Mouse (Mus musculus): Measurements from ENCODE around the gene Gpi1.

Gene Gpi1

GRCm38 (mm10) chr7:34230116-34230515 is at the start of gene Gpi1:
Gene Gpi1 (minus strand): TSS chr7:34230336.
- DNase-seq: peak; percentile 82

DNA sequence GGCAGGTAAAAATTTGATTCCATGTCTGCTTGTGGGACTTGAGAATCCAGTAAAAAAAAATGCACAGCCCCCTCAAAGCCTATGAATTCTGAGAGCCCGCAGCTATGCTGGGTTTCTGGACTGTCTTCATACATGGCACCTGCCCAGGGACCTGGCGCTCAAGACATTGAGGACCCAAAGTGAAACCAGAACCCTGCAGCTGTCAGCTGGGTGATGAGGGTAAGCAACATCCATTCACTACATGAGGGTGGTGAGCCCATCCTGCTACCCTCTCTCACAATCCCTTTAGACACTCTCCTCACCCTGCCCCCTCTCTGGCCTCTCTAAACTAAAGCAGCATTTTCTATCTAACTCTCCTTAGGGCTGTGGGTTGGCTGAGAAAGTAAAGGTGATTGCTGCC is 47.5 kb upstream of the Gpi1 start:
- DNase-seq: no peak

- no peak for DNase-seq
Measured at GRCm38 (mm10) chr7:34276066-34276465, 45.9 kb upstream of the Gpi1 start.

GRCm38 (mm10) chr7:34272465-34272864 is 42.3 kb upstream of the Gpi1 start:
- no peak for DNase-seq

DNA sequence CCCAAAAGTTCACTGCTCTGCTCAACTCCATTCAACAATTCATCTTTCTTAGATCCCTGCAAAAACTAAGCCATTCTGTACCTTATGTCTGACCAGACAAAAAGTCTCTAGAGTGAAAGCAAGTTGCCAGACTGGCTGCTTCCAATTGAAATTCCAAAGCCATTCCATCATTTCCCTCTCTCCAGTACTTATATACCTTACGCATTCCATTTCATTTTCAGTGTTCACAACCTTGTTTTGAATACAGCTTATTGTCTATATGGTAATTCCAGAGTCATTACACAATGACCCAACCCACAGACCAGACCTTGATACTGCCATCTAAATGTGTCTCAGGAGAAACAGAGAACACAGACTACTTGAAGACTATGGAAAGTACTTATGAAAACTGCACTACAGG is 38.3 kb upstream of the Gpi1 start:
- no peak for DNase-seq

- no peak for DNase-seq
Measured at GRCm38 (mm10) chr7:34266421-34266820, 36.3 kb upstream of the Gpi1 start.

DNA sequence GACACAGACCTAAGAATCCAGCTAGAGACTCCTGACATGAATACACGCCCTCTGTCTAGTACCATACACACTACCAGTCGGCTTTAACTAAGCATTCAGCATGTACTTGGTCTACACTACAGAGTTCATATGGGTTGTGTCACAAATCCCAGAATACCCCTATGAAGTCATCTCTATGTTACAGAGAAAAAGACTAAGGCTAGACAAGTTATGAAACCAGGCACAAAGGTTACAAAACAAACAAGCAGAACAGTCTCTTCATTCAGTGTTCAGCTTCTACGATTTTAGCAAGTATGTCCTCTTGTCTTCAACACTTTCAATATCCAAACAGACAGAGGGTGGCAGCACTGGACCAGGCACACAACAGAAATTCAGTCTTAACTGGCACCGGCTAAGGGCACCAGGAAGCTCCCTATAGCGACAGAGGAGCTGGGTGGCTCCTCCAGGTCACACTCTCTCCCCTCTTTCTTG is 35.8 kb upstream of the Gpi1 start:
- DNase-seq: peak; percentile 80

- no peak for DNase-seq
Measured at GRCm38 (mm10) chr7:34263437-34263836, 33.3 kb upstream of the Gpi1 start.

GRCm38 (mm10) chr7:34258407-34258806 is 28.3 kb upstream of the Gpi1 start:
- DNase-seq: no peak

DNA sequence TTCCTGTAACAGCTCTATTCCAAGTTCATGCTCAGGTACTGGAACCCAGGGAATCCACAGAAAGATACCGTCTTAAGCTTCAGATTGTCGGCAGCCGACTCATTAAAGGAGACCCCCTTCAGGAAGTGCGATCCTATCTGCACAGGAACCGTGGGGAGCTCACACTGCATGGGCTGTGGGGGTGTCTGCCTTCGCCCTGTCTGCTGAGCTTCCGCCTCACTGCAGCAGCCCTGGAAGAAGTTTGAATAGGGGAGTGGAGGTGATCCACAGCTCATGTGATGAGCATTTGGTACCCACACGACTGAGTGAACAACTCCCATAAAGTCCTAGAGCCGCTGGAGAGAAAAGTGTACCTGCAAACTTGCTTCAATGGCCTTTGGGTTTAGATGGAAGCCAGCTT is 27.1 kb upstream of the Gpi1 start:
- no peak for DNase-seq

DNA sequence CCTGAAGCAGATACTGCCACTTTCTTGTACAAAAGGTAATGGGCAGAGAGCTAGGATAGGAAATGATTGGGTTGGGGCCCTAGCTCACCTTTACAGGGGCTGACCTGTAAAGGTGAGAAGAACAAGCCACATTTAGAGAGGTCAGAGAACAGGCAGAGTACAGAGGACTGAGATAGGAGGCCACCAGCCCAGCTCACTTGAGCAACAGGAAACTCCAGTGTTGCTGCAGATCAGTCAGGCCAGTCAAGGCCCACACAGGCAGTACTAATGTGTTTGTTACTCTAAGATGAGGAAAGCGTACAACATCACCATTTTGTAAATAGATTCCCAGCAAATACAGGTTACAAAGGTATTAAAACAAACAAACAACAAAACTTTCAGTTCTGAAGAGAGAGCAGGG is 25.8 kb upstream of the Gpi1 start:
- no peak for DNase-seq

DNA sequence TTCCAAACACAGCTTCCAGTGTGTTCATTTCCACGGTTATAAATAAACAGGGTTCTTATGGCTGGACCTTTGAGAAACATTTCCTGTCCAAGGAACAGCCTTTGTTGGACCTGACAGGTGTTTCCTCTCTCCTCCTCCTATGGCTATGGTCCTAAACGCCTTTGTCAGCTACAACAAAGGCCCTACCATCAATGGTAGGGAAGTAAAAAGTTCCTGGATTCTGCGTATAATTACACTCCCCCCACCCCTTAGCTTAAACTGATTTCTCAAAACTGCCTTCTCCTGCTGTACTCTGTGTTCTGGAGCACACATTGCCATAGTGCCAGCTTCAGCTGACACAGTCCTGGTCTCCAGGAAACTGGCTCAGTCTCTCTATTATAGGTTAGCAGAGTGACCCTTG is 25.0 kb upstream of the Gpi1 start:
- DNase-seq: no peak

DNA sequence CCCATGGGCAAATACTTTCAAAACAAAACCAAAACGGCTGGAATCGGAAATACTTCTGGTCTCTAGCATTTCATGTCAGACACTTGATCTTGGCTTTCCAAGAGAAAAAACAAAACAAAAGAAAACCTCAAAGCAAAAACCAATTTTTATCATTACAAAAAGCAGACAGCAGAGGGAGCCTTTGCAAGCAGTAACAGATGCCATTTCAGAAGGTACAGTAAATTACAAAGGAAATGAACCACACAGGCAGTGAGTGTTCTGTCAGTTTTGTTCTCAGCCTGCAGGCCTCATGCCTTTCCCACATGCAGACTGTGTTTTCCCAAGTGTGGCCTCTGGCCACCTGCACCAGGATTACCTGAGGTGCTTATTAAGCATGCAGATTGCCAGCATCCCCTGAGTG is 21.9 kb upstream of the Gpi1 start:
- DNase-seq: no peak

DNA sequence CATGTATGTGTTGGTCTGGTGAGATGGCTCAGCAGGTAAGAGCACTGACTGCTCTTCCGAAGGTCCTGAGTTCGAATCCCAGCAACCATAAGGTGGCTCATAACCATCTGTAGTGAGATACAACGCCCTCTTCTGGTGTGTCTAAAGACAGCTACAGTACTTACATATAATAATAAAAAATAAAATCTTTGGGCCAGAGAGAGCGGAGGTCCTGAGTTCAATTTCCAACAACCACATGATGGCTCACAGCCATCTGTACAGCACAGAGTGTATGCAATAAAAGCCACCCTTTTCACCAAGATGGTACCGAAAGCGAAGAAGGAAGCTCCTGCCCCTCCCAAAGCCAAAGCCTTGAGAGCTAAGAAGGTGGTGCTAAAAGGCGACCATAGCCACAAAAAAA is 20.6 kb upstream of the Gpi1 start, which contains the start of gene Gm6096:
TSS of gene Gm6096 (plus strand) at position 301 of the 400 bp plus-strand sequence.
- DNase-seq: no peak

DNA sequence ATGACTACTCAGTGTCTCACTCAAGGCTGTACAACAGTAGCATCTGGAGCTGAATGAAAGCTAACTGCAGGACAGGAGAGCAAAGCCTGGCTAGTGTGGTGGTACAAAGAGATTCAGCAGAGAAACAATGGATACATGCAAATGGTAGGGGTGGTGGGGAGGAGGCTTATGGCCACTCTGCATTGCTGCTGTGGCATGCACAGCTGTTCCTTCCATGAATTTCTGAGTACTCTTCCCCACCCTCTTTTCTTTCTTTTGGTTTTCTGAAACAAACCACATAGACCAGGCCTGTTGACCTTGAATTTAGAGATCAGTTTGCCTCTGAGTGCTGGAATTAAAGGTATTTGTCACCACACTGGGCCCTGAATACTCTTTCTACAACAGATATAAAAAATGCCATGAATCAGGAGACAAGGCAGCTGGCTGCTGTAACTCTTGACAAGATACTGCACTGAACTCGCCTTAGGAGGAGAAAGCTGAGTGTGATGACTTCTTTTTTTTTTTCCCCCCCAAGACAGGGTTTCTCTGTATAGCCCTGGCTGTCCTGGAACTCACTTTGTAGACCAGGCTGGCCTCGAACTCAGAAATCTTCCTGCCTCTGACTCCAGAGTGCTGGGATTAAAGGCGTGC is 16.8 kb upstream of the Gpi1 start:
- DNase-seq: no peak

DNA sequence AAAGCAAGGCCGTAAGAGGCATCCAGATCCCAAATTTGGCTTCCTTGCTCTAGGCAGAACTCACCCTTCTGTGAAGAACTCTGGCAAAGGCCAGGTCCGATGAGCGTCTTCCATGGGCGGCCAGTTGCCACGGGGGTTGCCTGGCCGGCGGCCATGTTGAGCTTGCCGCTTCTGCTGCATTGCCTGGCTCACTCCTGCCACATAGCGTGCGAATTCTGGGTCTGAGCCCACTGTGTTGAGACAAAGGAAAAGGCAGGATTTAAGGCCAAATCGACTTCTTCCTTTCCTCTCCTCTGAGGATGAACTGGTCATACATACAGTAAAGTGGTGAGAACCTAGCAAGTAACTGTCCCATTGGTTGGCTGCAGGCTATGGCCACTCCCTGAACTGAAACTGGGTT is 12.0 kb upstream of the Gpi1 start:
- no peak for DNase-seq

- no peak for DNase-seq
Measured at GRCm38 (mm10) chr7:34238086-34238485, 8.0 kb upstream of the Gpi1 start.

- DNase-seq: no peak
Measured at GRCm38 (mm10) chr7:34235602-34236001, 5.5 kb upstream of the Gpi1 start.

DNA sequence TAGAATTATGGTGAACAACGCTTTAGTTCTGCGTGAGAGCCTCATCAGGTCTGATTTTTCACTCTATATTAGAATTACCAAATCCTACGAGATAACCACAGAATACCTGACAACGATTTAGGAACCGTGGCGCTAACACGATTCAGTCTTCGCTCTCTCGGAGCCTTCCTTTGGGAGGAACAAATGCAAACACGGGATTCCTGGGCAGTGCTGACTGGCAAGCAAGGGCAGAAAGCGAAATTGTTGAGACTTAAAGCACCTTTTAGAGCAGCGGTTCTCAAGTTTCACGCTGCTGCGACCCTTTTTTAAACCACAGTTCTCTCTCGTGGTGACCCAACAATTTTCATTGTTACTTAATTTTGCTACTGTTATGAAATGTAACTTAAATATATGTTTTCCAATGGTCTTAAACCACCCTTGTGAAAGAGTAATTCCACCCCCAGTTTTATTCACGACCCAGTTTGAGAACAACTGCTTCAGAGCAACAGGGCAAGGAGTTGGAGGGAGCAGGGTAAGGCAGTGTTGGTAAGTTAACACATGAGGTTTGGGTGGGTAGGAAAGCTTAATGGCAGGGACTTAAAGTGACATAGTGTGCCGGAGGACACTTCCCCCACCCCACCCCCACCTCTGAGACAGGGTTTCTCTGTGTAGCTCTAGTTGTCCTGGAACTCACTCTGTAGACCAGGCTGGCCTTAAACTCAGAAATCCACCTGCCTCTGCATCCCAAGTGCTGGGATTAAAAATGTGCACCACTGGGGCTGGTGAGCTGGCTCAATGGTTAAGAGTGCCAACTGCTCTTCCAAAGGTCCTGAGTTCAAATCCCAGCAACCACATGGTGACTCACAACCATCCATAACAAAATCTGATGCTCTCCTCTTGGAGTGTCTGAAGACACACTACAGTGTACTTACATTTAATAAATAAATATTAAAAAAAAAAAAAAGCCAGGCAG is 4.8 kb upstream of the Gpi1 start:
- no peak for DNase-seq

DNA sequence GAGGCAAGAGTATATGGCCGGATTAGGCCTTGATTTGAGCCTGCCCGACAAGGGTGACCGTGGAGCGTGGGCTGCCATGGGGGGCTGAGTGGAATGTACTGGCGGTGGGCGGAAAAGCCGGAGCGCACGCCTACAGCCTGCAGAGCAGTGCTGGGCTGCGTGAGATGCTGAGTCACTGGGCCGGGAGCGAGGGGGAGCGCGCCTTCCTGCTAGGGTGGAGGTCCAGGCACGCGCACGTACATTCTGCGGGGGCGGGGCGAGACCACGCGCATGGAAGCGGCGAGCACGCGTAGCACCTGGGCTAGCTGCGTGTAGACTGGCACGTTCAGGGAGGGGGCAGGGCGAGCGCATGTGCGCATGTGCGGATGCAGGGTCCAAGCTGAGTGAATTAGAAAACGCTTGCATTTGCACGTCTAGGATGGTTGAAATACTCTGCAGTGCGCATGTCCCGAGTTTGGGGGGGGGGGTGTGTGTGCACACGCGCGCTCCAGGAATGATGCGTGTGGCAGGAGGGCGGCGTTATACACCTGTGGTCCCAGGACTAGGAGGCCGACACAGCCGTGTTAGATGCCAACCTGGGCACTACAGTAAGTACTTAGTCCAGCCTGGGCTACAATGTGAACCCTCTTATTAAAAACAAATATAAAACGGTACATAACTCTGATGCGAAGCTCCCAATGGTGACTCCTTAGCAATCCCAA is 3.9 kb upstream of the Gpi1 start:
- DNase-seq: peak; percentile 100

DNA sequence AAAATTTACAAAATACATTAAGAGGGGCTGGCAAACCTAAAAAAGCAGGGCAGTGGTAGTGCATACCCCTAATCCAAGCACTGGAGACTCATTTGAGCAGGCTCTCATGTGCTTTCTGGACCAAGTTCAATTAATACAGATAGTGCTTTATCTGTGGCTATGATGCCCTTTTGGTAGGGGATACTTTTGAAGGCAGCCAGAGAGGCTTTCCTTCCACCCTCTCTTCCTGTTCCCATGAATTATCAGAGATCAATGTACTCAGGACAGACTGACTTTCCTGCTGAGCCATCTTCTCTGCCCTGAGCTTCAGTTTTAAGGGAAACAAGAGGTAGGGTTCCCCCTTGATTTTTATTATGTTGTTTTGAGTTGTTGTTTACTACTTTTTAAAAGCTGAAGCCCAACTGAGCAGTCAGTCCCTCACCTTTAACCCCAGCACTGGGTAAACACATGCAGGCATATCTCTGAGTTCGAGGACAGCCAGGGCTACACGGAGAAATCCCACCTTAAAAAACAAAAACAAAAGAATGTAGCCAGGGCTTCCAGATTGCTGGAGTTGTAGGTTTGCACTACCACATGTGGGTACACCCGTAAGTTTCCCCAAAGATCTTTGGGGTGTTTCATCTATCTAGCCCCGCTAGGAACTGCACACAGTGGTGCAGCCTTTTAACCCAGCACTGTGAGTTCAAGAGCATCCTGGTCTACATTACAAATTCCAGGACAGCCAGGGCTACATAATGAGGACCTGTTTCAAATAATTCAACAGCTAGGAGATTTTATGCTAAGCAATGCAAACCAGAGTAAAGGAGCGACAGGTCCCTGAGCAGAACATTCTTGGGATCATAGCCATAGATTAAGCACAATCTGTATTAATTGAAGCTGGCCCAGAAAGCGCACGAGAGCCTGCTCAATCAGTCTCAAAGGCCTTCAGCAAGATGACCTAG is 2.9 kb upstream of the Gpi1 start:
- no peak for DNase-seq

DNA sequence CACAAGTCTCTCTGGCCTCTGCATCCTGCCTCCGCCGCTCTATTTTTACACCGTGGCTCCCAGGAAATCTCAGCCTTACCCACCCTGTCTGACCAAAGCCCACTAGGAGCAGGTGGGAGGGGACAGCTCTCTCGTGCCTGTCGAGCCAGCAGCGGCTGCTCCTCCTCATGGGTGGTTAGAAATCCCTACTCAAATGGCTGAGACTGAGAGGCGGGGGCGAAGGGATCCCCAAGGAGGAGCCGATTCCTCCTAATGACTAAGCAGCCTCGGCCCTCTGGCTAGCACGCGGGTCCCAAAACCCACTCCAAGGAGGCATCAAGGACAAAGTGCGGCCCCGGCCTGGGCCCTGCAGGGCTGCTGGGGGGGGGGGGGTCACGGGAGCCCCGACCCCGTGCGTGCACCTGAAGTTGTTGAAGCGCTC is 435 bp downstream of the Gpi1 start:
- DNase-seq: peak; percentile 77
